Mouse (Mus musculus): ENCODE measurements around the gene Gm47969.

Gene Gm47969

GRCm38 (mm10) chr1:83076190-83076917 is 31.6 kb downstream of the Gm47969 start:
- no peak for DNase-seq

GRCm38 (mm10) chr1:83077016-83077415 is 32.3 kb downstream of the Gm47969 start:
- DNase-seq = no peak

- DNase-seq = no peak
These were observed 40.1 kb downstream of the Gm47969 start for GRCm38 (mm10) chr1:83084790-83085189.

- no peak for DNase-seq
These were observed 46.5 kb downstream of the Gm47969 start for GRCm38 (mm10) chr1:83091268-83091667.
